Mouse (Mus musculus) urinary bladder, adult 18-20 months (tissue): Measurements from ENCODE around the gene Polr3g.
"Not testable (repeated sequence)": the region's sequence is repeated elsewhere in the genome, so short reads cannot be mapped to it uniquely, and the experiment has no call there.

Source experiments
- DNase-seq, 2 experiments: peaks; one replicate each; pipeline ENCODE4 v3.0.0; 2022; ENCODE audit warnings: low spot score in 2 of 2, mixed read lengths in 2 of 2

Gene Polr3g

GRCm38 (mm10) chr13:81689587-81689986 is 21.2 kb downstream of the Polr3g start:
- no peak for DNase-seq

GRCm38 (mm10) chr13:81684884-81685283 is 25.9 kb downstream of the Polr3g start:
- DNase-seq: no peak

GRCm38 (mm10) chr13:81684258-81684657 is 26.6 kb downstream of the Polr3g start:
- DNase-seq: no peak

DNA sequence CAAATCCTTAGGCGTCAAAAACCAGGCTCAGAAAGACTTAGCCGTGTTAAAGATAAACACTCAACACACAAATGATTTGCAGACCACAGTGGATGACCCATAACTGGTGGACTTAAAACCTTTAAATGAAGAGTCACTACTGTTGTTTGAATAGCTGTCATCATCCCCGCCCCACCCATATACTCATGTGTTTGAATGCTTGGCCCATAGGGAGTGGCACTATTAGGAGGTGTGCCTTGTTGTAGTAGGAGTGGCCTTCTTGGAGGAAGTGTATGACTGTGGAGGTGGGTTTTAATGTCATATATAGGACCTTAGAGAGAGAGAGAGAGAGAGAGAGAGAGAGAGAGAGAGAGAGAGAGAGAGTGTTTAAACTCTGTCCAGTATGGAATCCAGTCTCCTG is 27.7 kb downstream of the Polr3g start:
- DNase-seq: no peak

- DNase-seq: no peak
Measured at GRCm38 (mm10) chr13:81675333-81675732, 35.5 kb downstream of the Polr3g start.

DNA sequence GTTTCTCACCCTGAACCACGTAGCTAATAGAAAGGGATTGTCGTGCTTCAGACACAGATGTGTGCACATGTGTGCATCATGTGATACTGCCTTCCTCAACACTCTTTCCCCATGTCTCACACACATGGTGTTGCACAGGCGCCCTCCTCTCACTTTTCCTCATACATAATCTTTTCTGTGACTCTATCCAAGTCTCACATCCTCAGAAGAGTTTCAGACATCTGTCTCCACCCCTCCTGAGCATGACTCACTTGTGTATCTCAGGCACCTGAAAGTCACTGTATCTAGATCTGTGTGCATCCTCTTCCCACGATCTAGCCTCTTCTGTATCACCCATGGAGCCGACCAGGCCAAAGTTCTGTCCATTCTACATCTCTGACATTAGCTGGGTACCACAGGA is 43.1 kb downstream of the Polr3g start:
- DNase-seq: no peak

GRCm38 (mm10) chr13:81664331-81664698 is 46.5 kb downstream of the Polr3g start:
- DNase-seq: no peak

DNA sequence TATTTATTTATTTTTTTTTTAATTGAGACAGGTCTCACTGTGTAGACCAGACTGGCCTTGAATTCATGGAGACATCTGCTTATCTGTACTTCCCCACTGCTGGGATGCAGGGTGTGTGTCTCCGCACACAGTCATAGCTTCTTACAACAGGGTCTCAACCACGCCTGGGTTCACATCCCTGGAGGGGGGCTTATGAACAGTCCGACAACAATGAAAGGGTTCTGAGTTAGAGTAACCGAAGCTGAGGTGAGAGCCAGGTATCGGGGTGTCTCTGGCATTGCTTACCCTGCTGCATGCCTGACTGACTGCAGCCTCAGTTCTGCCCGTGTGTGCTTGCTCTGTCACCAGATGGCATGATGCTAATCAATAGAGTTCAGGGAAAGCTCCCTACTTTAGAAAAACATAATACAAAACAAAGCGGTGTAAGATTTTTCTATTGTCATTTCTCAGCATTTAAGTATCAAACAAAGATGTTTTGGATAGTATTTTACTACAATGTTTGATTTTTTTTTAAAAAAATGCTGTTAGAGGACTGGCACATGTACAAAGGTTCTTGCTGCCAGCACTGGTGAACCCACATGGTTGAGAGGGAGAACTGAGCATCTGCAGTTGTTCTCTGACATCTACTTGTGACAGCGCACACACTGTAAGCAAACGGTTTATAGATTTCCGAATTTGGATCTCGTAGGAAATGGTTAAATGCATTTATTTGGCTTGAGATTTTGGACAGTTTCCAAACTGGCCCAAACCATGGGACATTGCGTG is 47.1 kb downstream of the Polr3g start:
- no peak for DNase-seq

- DNase-seq: no peak
Measured at GRCm38 (mm10) chr13:81658053-81658752, 52.6 kb downstream of the Polr3g start.

DNA sequence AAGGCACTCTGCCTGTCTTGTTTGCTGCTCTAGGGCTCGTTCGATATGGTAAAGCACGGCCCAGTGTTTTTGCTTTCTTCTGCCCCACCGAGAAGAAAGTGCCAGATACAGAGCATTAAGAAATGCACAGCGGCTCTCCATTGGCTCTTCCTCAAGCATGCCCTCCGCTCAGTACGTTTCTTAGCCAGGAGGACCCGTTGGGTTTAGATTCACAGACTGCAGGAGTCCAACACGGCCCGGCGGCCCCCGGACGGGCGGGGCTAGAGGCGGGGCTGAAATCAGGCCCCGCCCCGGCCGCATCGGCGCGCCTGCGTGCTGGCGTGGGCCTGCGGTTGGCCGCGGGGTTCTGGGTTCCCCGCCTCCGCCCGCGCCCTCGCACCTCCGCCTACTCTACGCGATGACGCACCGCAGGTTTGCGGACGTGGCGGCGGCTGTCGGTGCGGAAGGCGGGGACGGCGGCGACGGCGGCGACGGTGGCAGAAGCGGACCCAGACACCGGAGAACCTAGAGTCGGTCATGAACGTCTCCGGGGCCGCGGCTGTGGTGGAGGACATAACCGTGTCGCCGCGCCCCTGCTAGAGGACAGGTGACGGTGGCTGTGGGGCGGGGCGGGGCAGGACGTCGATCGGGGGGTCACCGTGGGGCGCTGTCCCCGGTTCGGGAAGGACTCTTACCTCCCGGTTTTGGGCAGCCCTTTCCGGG is 53.3 kb downstream of the Polr3g start, which contains the start of gene Lysmd3:
Lysmd3 (plus strand) TSS at position 313 of the 702 bp plus-strand sequence.
- DNase-seq: peak; percentile 84 to 90

DNA sequence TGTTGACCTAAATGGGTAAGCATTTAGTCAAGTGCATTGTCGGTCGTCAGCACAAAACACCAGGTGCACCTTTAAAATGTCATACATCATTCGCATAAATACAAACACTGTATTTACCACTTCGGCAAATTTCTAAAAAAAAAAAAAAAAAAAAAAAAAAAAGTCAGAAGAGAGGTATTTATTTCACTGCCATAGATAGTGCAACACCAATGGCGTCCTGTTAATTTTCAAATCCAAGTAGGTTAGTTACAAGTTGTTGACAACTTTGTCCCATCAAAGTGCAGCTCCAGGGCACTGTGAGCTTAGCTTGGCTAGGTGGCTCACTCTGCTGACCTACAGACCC is 53.8 kb downstream of the Polr3g start:
- no peak for DNase-seq

GRCm38 (mm10) chr13:81656091-81656850 is 54.5 kb downstream of the Polr3g start:
- DNase-seq: no peak

GRCm38 (mm10) chr13:81650382-81650781 is 60.4 kb downstream of the Polr3g start:
- DNase-seq: not testable (repeated sequence)

DNA sequence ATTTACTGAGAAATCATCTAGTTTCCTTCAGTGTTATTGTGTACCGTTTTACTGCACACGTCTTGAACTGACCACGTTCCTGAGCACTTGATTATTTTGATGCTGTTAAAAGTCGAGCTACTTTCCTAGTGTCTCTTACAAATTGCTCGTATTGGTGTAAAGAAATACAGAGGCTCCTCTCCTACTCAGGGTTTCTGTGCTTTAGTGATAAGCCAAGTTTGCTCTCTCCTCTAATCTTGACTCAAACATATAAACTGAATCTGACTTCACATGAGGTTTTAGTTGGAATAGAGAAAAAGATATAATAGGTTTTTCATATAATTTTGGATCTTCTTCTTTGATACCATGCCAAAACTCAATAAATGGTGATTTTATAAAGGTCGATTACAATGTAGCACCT is 64.5 kb downstream of the Polr3g start:
- no peak for DNase-seq

- no peak for DNase-seq
Measured at GRCm38 (mm10) chr13:81644047-81644565, 66.7 kb downstream of the Polr3g start.

GRCm38 (mm10) chr13:81642491-81643149 is 68.2 kb downstream of the Polr3g start:
- DNase-seq: no peak

DNA sequence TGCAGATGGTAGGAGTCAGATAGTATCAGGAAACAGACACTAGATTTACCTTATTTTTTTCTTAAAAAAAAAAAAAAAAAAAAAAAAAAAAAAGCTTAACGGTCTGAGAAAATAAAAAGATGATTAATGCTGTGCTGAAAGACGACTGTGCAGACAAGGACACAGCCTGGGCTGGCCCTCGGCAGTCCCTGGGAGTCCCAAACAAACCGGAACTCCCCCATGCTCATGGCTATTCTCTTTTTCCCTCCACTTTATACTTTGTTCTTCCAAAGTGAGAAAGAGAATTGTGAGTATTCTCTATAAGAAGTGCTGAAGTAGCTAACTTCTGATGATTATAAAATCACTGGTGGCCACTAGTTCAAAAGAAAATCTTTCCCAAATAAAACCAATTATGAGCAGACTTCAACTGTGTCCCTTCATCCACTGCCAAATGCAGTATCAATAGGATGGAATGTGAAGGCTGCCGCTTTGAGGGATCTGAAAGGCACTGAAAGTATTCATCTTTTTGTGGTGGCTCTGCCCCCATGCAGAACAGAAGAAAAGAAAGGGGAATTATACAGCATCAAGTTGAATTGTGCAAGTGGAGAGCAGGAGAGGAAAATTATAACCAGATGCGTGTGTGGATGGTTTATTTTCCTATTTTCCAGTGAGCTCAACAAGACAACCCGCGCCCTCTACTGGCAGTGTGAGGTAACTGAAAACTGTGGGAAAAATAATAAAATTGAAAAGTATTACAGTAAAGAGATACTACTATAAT is 69.3 kb downstream of the Polr3g start:
- no peak for DNase-seq

GRCm38 (mm10) chr13:81640881-81641280 is 69.9 kb downstream of the Polr3g start:
- DNase-seq: no peak

GRCm38 (mm10) chr13:81639624-81640023 is 71.2 kb downstream of the Polr3g start:
- DNase-seq: no peak

DNA sequence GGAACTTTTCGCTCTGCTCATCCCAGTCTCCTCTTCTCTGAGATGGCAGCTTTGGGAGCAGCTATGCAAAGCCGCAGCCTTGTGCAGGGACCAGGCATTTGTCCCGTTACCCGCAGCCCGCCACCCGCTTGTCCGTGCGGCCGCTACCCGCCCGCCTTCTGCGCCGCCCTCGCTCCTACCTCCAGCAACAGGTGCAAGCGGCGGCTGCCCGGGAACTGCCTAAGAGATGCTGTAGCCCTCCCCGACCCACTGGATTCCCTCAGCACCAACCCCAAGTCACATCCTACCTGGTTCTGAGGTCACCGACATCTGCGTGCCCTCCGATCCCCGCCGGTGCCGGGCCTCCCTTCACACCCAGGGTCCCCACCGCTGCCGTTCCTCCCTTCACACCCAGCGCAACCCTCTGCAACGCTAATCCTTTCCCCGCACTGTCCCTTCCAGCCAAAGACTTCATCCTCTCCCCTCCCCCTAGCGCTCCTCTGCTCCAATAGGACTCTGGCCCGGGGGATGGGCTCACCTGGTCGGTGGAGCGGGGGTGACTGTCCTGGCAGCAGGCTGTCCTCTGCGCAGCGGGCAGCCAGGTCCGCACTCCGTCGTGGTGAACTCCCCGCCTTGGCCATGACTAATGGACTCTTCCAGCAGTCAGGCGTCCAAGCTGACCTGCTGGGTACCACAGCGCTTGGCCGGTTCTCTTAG is 77.9 kb downstream of the Polr3g start, which contains the start of gene Adgrv1:
Adgrv1 (minus strand) TSS at position 435 of the 696 bp plus-strand sequence.
- DNase-seq: peak; percentile 19 to 27
